ENCODE assay signal across 14 mouse cellular contexts in genomic region chr7:47022482-47022881, GRCm38 (mm10). TPM values are rescaled to one million over a fixed set of nuclear protein-coding genes. Genes with fewer than 3 reads are reported as not detected.
DNase-seq lines count a peak whose midpoint lies in the region; ATAC-seq and TF ChIP-seq lines count a peak whose summit lies in the region.
"Had no signal": no experiment of that assay in that cellular context is flagged by ENCODE, and none has a peak within 500 bp of the region (broad histone marks: within the 10 kb centered on the region; RNA-seq: fewer than 3 reads in every experiment).

No protein-coding gene starts in this region.

- CTCF ChIA-PET in Patski (lab: Charles Lee), result interaction anchor here (0.9 to 2.1 kb wide), 8 partner anchors 56 to 127 kb away, joined by 3 to 8 read pairs (median 6); no protein-coding TSS in a partner anchor

- in situ Hi-C loops in Patski (cut with MboI; ENCODE audit: low pct_unique_long_range_greater_than_20kb), result loop anchor here (5.0 kb wide), 1 partner anchor 60 kb away; no protein-coding TSS in a partner anchor

- TF ChIP-seq CTCF in liver, postnatal 0 days (IDR thresholded peaks at IDR 0.05; ENCODE audit: low read depth), result no peak
- TF ChIP-seq CTCF in Patski (IDR thresholded peaks at IDR 0.05), result no peak

- H3K27me3 ChIP-seq in liver, postnatal 0 days (ENCODE audit: insufficient read depth, low read length), result 0 out of 2 replicates have a peak, but pooled peaks cover 3% of the 10 kb centered on the region
- no peaks in the 10 kb centered on the region for H3K27me3 ChIP-seq in Patski
- no peaks in the 10 kb centered on the region for H3K27me3 ChIP-seq in splenic B cell, adult 2 months (ENCODE audit: control insufficient read depth, insufficient read depth, low read length, poor library complexity, severe bottlenecking)
- H3K27me3 ChIP-seq in forebrain, embryonic 12.5 days, result no peaks in the 10 kb centered on the region
- H3K27me3 ChIP-seq: embryonic facial prominence, embryonic 12.5 days had no signal

- H3K9me3 ChIP-seq in liver, postnatal 0 days (ENCODE audit: low read length), result no peaks in the 10 kb centered on the region
- H3K9me3 ChIP-seq in forebrain, embryonic 12.5 days, result no peaks in the 10 kb centered on the region
- H3K9me3 ChIP-seq: embryonic facial prominence, embryonic 12.5 days; heart, embryonic 15.5 days; limb, embryonic 13.5 days had no signal

- no peaks in the 10 kb centered on the region for H3K4me1 ChIP-seq in liver, postnatal 0 days (ENCODE audit: insufficient read depth)
- H3K4me1 ChIP-seq in forebrain, embryonic 12.5 days, result no peaks in the 10 kb centered on the region
- H3K4me1 ChIP-seq: embryonic facial prominence, embryonic 12.5 days had no signal

- ATAC-seq in liver, postnatal 0 days, result peak; percentile 81
- ATAC-seq in Patski, result peak; percentile 69
- peak; percentile 93 for ATAC-seq in megakaryocyte, adult 5-6 weeks (ENCODE audit: poor library complexity, severe bottlenecking)
- no peak for ATAC-seq in forebrain, embryonic 12.5 days (ENCODE audit: low FRiP score)
- ATAC-seq: intestine, postnatal 0 days had no signal

- peak overlapping the region; percentile 29; the same call in 1 of the 2 replicates for H3K4me2 ChIP-seq in liver, postnatal 0 days (ENCODE audit: low read depth, low read length)
- no peak overlapping the region for H3K4me2 ChIP-seq in forebrain, embryonic 12.5 days
- H3K4me2 ChIP-seq: embryonic facial prominence, embryonic 12.5 days; heart, embryonic 15.5 days; limb, embryonic 13.5 days had no signal

- no peak for DNase-seq in liver, postnatal 0 days
- DNase-seq in liver, result no peak
- DNase-seq in Patski (ENCODE audit: low read depth, low spot score), result no peak
- DNase-seq in splenic B cell, adult 2 months (ENCODE audit: low read depth, low spot score), result peak; percentile 95
- no peak for DNase-seq in ovary, adult 18-20 months (ENCODE audit: low spot score)
- DNase-seq in layer of hippocampus, postnatal 14 days (ENCODE audit: low spot score in 2 of 2), result no peak
- DNase-seq: adrenal gland, postnatal 14 days; cerebellum, adult 9-11 months had no signal

- WGBS in liver, postnatal 0 days (ENCODE audit: insufficient replicate concordance), result 44% methylated on average over 7 of the region's 8 CpGs
- 71% methylated on average over 8 of the region's 8 CpGs for WGBS in forebrain, embryonic 12.5 days

- no peak overlapping the region for H3K27ac ChIP-seq in liver, postnatal 0 days (ENCODE audit: low read depth)
- no peak overlapping the region for H3K27ac ChIP-seq in forebrain, embryonic 12.5 days
- H3K27ac ChIP-seq: embryonic facial prominence, embryonic 12.5 days; heart, embryonic 15.5 days; limb, embryonic 13.5 days had no signal

- no peak overlapping the region for H3K9ac ChIP-seq in liver, postnatal 0 days (replicated peaks)
- no peak overlapping the region for H3K9ac ChIP-seq in forebrain, embryonic 12.5 days
- H3K9ac ChIP-seq: embryonic facial prominence, embryonic 12.5 days; heart, embryonic 15.5 days; limb, embryonic 13.5 days had no signal

- H3K36me3 ChIP-seq in liver, postnatal 0 days (replicated peaks; ENCODE audit: insufficient read depth, low read length), result no peaks in the 10 kb centered on the region
- H3K36me3 ChIP-seq in splenic B cell, adult 2 months (ENCODE audit: control insufficient read depth, insufficient read depth, low read length, poor library complexity, severe bottlenecking), result no peaks in the 10 kb centered on the region
- H3K36me3 ChIP-seq in forebrain, embryonic 12.5 days (replicated peaks), result no peaks in the 10 kb centered on the region
- H3K36me3 ChIP-seq: embryonic facial prominence, embryonic 12.5 days; heart, embryonic 15.5 days; limb, embryonic 13.5 days had no signal

- H3K4me3 ChIP-seq in liver, postnatal 0 days (ENCODE audit: low read depth, low read length), result no peak overlapping the region
- no peak overlapping the region for H3K4me3 ChIP-seq in forebrain, embryonic 12.5 days (replicated peaks)
- H3K4me3 ChIP-seq: embryonic facial prominence, embryonic 12.5 days; heart, embryonic 15.5 days; limb, embryonic 13.5 days had no signal

- POLR2A ChIA-PET in Patski (lab: Charles Lee), result interaction anchor here (0.9 kb wide), 1 partner anchor 23 kb away, joined by 4 read pairs; no protein-coding TSS in a partner anchor

- no peak for TF ChIP-seq EP300 in liver, postnatal 0 days (IDR thresholded peaks at IDR 0.05; ENCODE audit: low read depth)

RNA-seq across cellular contexts. Expression of gene Spty2d1, which starts 14.3 kb away (rescaled TPM):
- polyA plus RNA-seq in liver, postnatal 0 days (2015; fragmentation: Nextera tagmentation; extraction: Ambion mirVana), result 6.0 and 6.4 TPM in 2 replicates
- 19.6 TPM for polyA plus RNA-seq in Patski (2021)
- total RNA-seq in megakaryocyte, adult 5-6 weeks (2015), result 40.7 and 45.3 TPM in 2 replicates
- total RNA-seq in megakaryocyte, adult 5-6 weeks (2017), result 35.4 and 42.0 TPM in 2 replicates
- 12.3 and 13.5 TPM in 2 replicates for polyA plus RNA-seq in forebrain, embryonic 12.5 days (2016; fragmentation: Nextera tagmentation; extraction: Ambion mirVana)
- total RNA-seq in layer of hippocampus, postnatal 14 days (2021), result 10 to 100 TPM; 12.8 to 13.1 TPM

RNA-seq across cellular contexts. Expression of gene Tmem86a, which starts 27.9 kb away (rescaled TPM):
- 35.6 and 42.0 TPM in 2 replicates for polyA plus RNA-seq in liver, postnatal 0 days (2015; fragmentation: Nextera tagmentation; extraction: Ambion mirVana)
- polyA plus RNA-seq in Patski (2021), result 87.7 TPM
- 10.3 and 12.7 TPM in 2 replicates for total RNA-seq in megakaryocyte, adult 5-6 weeks (2015)
- 6.3 and 6.4 TPM in 2 replicates for total RNA-seq in megakaryocyte, adult 5-6 weeks (2017)
- polyA plus RNA-seq in forebrain, embryonic 12.5 days (2016; fragmentation: Nextera tagmentation; extraction: Ambion mirVana), result 13.9 and 15.2 TPM in 2 replicates
- 10 to 100 TPM; 15.5 to 16.5 TPM for total RNA-seq in layer of hippocampus, postnatal 14 days (2021)

RNA-seq across cellular contexts. Expression of gene Gm9999, which starts 39.1 kb away (rescaled TPM):
- not detected in 2 replicates for polyA plus RNA-seq in liver, postnatal 0 days (2015; fragmentation: Nextera tagmentation; extraction: Ambion mirVana)
- not detected for polyA plus RNA-seq in Patski (2021)
- 2.3 TPM in 1 of 2 replicates, not detected in the other for total RNA-seq in megakaryocyte, adult 5-6 weeks (2015)
- not detected in 2 replicates for total RNA-seq in megakaryocyte, adult 5-6 weeks (2017)
- not detected in 2 replicates for polyA plus RNA-seq in forebrain, embryonic 12.5 days (2016; fragmentation: Nextera tagmentation; extraction: Ambion mirVana)
- not detected for total RNA-seq in layer of hippocampus, postnatal 14 days (2021)
- total RNA-seq: adrenal gland, postnatal 14 days had no signal
- polyA plus RNA-seq: embryonic facial prominence, embryonic 12.5 days; heart, embryonic 15.5 days; intestine, postnatal 0 days; limb, embryonic 13.5 days had no signal
